Mouse (Mus musculus): ENCODE results near the gene Gnai3. TPM values are rescaled to one million over a fixed set of nuclear protein-coding genes. Genes with fewer than 3 reads are reported as not detected.

Gnai3 gene
- total and polyA plus RNA-seq, 3 experiments: 54.1 to 145 (median 78.7) TPM

DNA sequence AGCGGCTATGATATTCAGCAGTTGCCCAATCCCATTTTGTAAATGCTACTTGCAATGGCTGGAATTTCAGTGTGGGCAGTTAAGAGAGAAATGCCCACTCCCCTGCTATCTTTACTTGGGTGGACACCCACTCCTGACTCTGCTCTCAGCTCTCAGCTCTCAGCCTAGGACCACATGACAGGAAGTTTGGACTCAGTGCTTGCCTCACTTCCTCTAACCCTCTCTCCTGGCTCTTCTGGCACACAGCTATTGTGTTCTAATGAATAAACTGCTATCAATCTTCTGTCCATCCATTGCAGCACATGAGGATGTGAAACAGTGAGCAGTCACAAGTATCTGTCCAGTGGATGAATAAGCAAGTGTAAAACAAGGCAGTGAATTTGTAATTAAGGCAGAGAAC lies 13.5 kb downstream of the Gnai3 start:
- Histone ChIP-seq H3K36me3 (replicated peaks in 1 of 2; ENCODE audit: control insufficient read depth in 1 of 2, insufficient read depth in 1 of 2, low read length in 1 of 2) (peaks cover 2 to 42% of the 10 kb centered on the region in 2 experiments), H3K79me2 (replicated peaks; ENCODE audit: control insufficient read depth, extremely low read depth, insufficient read depth, poor library complexity, severe bottlenecking) (peaks cover 40% of the 10 kb centered on the region), H3K27me3 (replicated peaks) (no peaks in the 10 kb centered on the region), H3K9ac (ENCODE audit: insufficient read depth, low read depth) (no peak overlapping the region), H3K4me2 (ENCODE audit: insufficient read depth, low read depth, poor library complexity, severe bottlenecking) (no peak overlapping the region), H3K27ac (ENCODE audit: insufficient read depth, low read depth) (no peak overlapping the region), H3K4me3 (replicated peaks in 1 of 3; ENCODE audit: low read depth in 2 of 3, low read length in 2 of 3, poor library complexity in 1 of 3) (no peak overlapping the region), H3K4me1 (ENCODE audit: control insufficient read depth in 1 of 2, insufficient read depth in 2 of 2) (peaks cover 9 to 77% of the 10 kb centered on the region in 2 experiments; a peak in 3 of 4 replicates), H3K9me3 (replicated peaks; ENCODE audit: low read length) (no peaks in the 10 kb centered on the region)
- TF ChIP-seq CHD1 (IDR thresholded peaks at IDR 0.05; ENCODE audit: low read depth, low read length): no peak
- peak; percentile 17; the same call in 1 of the 2 replicates for TF ChIP-seq USF1 (IDR thresholded peaks at IDR 0.05; ENCODE audit: low read depth, low read length)
- TF ChIP-seq UBTF (IDR thresholded peaks at IDR 0.05; ENCODE audit: low read depth, low read length): no peak
- TF ChIP-seq JUND (conservative IDR thresholded peaks at IDR 0.05; ENCODE audit: low read depth, low read length): no peak
- TF ChIP-seq MAX (IDR thresholded peaks at IDR 0.05; ENCODE audit: low read length): no peak
- DNase-seq (ENCODE audit: extremely low read depth): no peak
- dilution Hi-C loops (cut with MboI; ENCODE audit: extremely low pct_ligation_motif_present, extremely low pct_unique_long_range_greater_than_20kb, low sequenced_read_pairs) (no loop called here), in situ Hi-C loops (cut with MboI; ENCODE audit: low pct_ligation_motif_present, low pct_unique_long_range_greater_than_20kb, low sequenced_read_pairs) (no loop called here)

DNA sequence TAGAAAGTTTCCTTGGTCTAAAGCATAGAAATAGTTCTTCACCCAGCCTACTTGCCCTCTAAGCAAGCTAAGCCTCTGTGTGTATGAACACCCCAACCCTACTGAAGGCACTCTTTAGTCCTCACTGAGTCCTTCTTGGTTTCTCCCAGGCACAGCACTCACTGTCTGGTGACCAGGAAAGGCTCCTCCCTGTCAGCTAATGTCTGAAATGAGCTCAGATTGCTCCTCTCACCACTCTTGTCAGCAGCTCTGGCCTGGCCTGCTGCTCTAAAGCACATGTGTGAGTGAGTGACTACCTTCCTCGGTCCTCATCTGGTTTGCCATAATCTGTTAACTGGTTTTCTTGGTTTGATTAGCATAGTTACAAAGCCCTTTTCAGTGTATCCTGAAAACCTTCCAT lies 14.1 kb downstream of the Gnai3 start:
- in situ Hi-C loops (cut with MboI; ENCODE audit: low pct_ligation_motif_present, low pct_unique_long_range_greater_than_20kb, low sequenced_read_pairs) (no loop called here), dilution Hi-C loops (cut with MboI; ENCODE audit: extremely low pct_ligation_motif_present, extremely low pct_unique_long_range_greater_than_20kb, low sequenced_read_pairs) (no loop called here)
- Histone ChIP-seq H3K4me3 (replicated peaks in 1 of 3; ENCODE audit: low read depth in 2 of 3, low read length in 2 of 3, poor library complexity in 1 of 3) (no peak overlapping the region), H3K9me3 (replicated peaks; ENCODE audit: low read length) (no peaks in the 10 kb centered on the region), H3K9ac (ENCODE audit: insufficient read depth, low read depth) (no peak overlapping the region), H3K4me2 (ENCODE audit: insufficient read depth, low read depth, poor library complexity, severe bottlenecking) (no peak overlapping the region), H3K27me3 (replicated peaks) (no peaks in the 10 kb centered on the region), H3K36me3 (replicated peaks in 1 of 2; ENCODE audit: control insufficient read depth in 1 of 2, insufficient read depth in 1 of 2, low read length in 1 of 2) (peaks cover 2 to 38% of the 10 kb centered on the region in 2 experiments), H3K79me2 (replicated peaks; ENCODE audit: control insufficient read depth, extremely low read depth, insufficient read depth, poor library complexity, severe bottlenecking) (peaks cover 33% of the 10 kb centered on the region), H3K27ac (ENCODE audit: insufficient read depth, low read depth) (no peak overlapping the region), H3K4me1 (ENCODE audit: control insufficient read depth in 1 of 2, insufficient read depth in 2 of 2) (peaks cover 9 to 77% of the 10 kb centered on the region in 2 experiments; a peak in 3 of 4 replicates)
- TF ChIP-seq JUN (IDR thresholded peaks at IDR 0.05; ENCODE audit: insufficient read depth, low read depth, low read length): no peak
- no peak for TF ChIP-seq MAZ (IDR thresholded peaks at IDR 0.05; ENCODE audit: low read depth, low read length)
- no peak for TF ChIP-seq JUND (conservative IDR thresholded peaks at IDR 0.05; ENCODE audit: low read depth, low read length)
- no peak for TF ChIP-seq CHD1 (IDR thresholded peaks at IDR 0.05; ENCODE audit: low read depth, low read length)
- TF ChIP-seq IRF4 (IDR thresholded peaks at IDR 0.05; ENCODE audit: low read depth, low read length): no peak
- TF ChIP-seq MYC (IDR thresholded peaks at IDR 0.05; ENCODE audit: low read depth, low read length): no peak
- DNase-seq (ENCODE audit: extremely low read depth): no peak

DNA sequence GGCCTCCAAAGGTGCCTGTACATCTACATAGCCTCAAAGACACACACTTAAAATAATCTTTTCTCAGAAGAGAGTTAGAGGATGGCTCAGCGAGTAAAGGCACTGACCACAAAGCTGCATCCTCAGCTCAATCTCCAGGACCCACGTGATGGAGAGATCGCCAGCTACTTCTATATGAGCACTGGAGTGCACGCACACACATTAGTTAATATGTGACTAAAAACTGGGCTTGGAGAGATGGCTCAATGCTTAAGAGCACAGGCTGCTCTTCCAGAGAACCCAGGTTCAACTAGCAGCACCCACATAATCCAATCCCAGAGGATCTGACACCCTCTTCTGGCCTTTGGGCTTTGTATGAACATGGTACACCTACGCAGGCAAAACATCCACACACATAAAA lies 14.7 kb downstream of the Gnai3 start:
- Histone ChIP-seq H3K9me3 (replicated peaks; ENCODE audit: low read length) (no peaks in the 10 kb centered on the region), H3K27ac (ENCODE audit: insufficient read depth, low read depth) (no peak overlapping the region), H3K27me3 (replicated peaks) (no peaks in the 10 kb centered on the region), H3K79me2 (replicated peaks; ENCODE audit: control insufficient read depth, extremely low read depth, insufficient read depth, poor library complexity, severe bottlenecking) (peaks cover 34% of the 10 kb centered on the region), H3K4me1 (ENCODE audit: control insufficient read depth in 1 of 2, insufficient read depth in 2 of 2) (peaks cover 9 to 80% of the 10 kb centered on the region in 2 experiments; a peak in 3 of 4 replicates), H3K4me3 (replicated peaks in 1 of 3; ENCODE audit: low read depth in 2 of 3, low read length in 2 of 3, poor library complexity in 1 of 3) (no peak overlapping the region), H3K4me2 (ENCODE audit: insufficient read depth, low read depth, poor library complexity, severe bottlenecking) (no peak overlapping the region), H3K36me3 (replicated peaks in 1 of 2; ENCODE audit: control insufficient read depth in 1 of 2, insufficient read depth in 1 of 2, low read length in 1 of 2) (peaks cover 2 to 39% of the 10 kb centered on the region in 2 experiments), H3K9ac (ENCODE audit: insufficient read depth, low read depth) (no peak overlapping the region)
- dilution Hi-C loops (cut with MboI; ENCODE audit: extremely low pct_ligation_motif_present, extremely low pct_unique_long_range_greater_than_20kb, low sequenced_read_pairs) (no loop called here), in situ Hi-C loops (cut with MboI; ENCODE audit: low pct_ligation_motif_present, low pct_unique_long_range_greater_than_20kb, low sequenced_read_pairs) (no loop called here)
- TF ChIP-seq NELFE (IDR thresholded peaks at IDR 0.05; ENCODE audit: low read depth, low read length) (no peak), MAZ (IDR thresholded peaks at IDR 0.05; ENCODE audit: low read depth, low read length) (no peak), ZMIZ1 (IDR thresholded peaks at IDR 0.05; ENCODE audit: low read depth, low read length) (no peak), ELF1 (IDR thresholded peaks at IDR 0.05; ENCODE audit: low read depth, low read length) (no peak), MXI1 (IDR thresholded peaks at IDR 0.05; ENCODE audit: low read depth, low read length) (no peak), MAX (IDR thresholded peaks at IDR 0.05; ENCODE audit: low read length) (no peak), SIN3A (IDR thresholded peaks at IDR 0.05; ENCODE audit: low read length) (no peak), TBP (conservative IDR thresholded peaks at IDR 0.05; ENCODE audit: low read depth, low read length) (no peak), E2F4 (IDR thresholded peaks at IDR 0.05; ENCODE audit: insufficient replicate concordance, low read depth, low read length) (no peak), MEF2A (IDR thresholded peaks at IDR 0.05; ENCODE audit: borderline replicate concordance, low read depth, low read length) (no peak), KAT2A (IDR thresholded peaks at IDR 0.05; ENCODE audit: insufficient replicate concordance, low read length) (no peak), EP300 (IDR thresholded peaks at IDR 0.05; ENCODE audit: low read length) (no peak), PAX5 (IDR thresholded peaks at IDR 0.05; ENCODE audit: low read length) (no peak), POLR2AphosphoS2 (IDR thresholded peaks at IDR 0.05; ENCODE audit: low read depth, low read length) (no peak), USF2 (conservative IDR thresholded peaks at IDR 0.05; ENCODE audit: low read depth, low read length) (no peak), UBTF (IDR thresholded peaks at IDR 0.05; ENCODE audit: low read depth, low read length) (no peak), GABPA (IDR thresholded peaks at IDR 0.05; ENCODE audit: insufficient replicate concordance, low read depth, low read length) (no peak)
- DNase-seq (ENCODE audit: extremely low read depth): no peak
